Mouse (Mus musculus) natural killer cell, adult 2 months (primary cell): Measurements from ENCODE around the gene Nsun7.
"Not testable (repeated sequence)": the region's sequence is repeated elsewhere in the genome, so short reads cannot be mapped to it uniquely, and the experiment has no call there.

Source experiments
- DNase-seq, 2 experiments: peaks; one replicate each; pipeline ENCODE4 v3.0.0; 2022; ENCODE audit warnings: low spot score in 2 of 2

The Nsun7 gene

DNA sequence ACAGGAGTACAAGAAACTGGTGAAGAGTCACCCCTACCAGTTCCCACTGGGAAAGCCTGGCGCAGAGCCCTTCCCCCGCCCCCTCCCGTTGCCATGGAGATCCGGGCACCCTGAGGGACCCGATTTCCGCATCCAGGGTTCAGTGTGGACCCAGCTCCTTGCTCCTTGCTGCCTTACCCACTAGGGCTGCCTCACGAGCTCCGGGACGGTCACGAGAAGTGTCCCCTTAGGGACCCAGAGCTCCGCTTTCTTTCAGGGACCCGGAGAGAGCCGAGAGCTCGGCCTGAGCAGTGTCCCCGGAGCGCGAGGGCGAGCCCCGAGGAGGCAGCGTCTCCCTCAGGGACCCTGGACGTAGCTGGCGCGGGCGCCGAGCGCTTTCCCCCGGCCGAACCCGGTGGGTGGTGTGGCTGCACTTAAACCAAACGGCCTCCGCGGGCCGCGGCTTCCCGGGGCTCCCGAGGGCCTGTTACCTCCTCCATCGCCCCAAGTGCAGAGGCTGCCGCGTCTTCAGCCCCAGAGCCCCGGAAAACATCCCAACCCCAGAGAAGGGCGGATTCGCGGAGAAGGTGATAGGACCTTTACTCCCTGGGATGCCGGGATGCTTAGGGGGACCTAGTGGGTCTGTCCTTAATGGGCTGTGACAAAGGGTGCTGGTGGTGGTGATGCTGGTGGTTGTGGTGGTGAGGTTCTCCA, at the start of gene Nsun7:
Gene Nsun7 (plus strand): TSS at position 142 of the 693 bp plus-strand sequence.
- peak; percentile 1 to 17 for DNase-seq

DNA sequence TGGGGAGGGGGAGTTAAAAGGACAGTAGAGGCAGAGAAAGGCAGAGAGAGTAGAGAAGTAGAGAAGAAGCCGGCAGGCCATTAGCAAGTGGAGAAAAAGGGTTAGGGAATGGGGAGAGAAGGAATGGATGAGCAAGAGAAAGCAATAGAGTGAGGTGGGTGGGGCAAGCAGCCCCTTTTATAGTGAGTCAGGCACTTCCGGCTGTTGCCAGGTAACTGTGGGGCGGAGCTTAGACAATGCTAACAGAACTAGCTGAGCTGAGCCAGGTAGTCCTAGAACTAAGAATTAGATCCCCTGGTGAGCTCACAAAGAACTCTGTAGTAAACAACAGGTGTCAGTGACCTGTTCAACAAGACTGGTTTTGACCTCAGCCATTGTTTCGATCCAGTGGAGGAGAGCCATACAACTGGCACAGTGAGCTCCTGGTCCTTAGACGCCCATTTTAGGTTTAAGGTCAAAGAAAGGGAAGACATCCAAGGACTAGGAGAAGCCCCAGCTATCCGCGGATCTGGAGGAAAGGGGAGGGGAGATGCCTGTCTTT, 45.2 kb upstream of the Nsun7 start:
- no peak for DNase-seq

DNA sequence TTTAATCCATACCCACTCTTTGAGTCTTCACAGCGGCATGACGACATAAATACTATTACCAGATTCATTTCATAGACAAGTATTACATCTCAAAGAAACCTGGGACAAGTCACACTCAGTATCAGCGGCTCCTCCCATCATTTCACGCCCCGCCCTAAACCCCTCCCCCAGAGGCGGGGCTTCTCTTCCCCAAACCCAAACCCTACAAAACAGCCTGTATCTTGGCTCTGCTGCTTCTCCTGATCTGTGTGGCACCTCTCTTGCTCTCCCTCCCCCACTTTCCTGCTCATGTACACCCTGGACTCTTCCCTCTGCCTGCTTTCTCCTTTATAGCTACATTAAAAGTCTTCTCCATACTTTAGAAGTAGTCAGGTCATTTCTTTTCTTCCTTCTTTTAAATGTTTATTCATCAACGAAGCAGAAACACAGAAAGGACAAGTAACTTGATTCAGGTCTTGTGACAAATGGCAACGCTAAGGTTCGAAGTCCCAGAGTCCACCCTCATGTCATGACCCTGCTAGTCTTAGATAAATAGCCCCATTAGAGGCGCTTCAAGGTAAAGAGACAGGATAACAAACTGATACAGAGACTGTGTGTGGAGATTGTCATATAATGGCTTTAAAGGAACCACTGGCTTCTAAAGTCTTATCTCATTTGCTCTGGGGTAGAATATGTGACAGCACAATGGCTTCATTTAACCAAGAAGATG, 44.0 kb upstream of the Nsun7 start:
- DNase-seq: no peak

DNA sequence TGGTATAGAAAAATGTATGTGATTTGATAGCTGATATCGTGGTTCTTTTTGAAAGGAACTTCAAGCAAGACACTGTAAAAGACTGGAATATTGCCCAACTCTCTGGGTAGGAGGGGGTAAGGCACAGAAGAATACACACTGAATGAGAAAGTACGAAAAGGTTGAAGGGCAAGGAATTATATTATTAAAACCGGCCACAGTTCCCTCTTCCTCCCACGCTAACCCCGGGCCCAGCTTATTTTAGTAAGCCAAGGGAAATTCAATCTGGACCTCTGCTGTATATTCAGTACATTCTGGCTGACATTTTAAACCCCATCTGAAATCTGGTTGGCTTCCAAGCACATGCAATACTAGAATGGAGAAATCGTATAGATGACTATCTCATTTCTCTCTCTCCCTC, 40.0 kb upstream of the Nsun7 start:
- no peak for DNase-seq

DNA sequence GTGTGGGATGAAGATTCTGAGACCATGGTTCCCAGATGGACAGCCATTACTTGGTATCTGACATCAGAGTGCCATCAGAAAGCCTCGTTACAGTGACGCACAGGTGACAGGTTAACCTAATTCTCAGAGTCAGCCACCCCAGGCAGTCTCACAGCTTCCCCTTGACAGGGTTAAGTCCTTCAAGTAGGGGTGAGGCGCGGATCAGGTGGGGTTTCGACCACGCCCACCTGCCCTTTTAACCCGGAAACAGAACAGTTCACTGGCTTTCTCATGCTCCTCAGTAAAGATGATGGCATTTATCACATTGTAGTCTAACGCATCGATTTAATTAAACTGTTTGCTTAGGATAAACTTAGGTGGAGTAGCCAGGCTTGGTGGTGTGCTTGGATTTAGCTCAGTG, 39.1 kb upstream of the Nsun7 start:
- no peak for DNase-seq

DNA sequence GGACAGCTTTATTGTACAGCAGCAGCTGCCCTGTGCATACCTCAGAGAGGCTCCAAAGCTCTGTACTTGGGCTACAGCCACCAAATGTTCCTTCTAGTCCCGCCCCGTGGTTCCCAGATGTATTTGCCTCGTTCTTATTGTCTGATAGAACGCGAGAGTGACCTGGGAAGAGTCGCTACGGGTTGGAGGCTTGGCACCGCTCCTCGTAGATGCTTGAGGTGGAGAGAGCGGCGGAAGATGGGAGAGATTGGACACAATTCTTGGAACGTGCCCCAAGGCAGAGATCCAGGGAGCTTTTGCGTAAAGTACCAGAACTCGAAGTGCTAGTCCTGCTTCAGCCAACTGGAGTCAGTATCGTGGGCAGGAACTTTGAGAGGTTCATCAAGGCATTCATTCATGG, 36.8 kb upstream of the Nsun7 start:
- no peak for DNase-seq

DNA sequence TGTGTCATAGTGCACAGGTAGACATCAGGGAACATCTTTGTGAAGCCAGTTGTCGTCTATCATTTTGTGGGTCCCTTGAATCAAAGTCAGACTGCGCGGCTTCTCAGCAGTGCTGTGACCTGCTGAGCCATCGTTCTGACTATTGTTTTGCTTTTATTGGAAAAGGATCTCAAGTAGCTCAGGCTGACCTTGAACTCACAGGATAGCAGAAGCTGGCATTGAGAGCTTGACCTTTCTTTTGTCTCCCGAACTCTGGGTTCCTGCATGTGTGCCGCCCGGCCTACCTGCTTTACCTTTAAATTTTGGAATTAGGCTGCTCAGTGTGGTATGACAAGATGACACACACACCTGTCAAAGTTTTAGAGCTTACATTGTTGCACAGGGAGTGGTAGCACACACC, 33.2 kb upstream of the Nsun7 start:
- no peak for DNase-seq

DNA sequence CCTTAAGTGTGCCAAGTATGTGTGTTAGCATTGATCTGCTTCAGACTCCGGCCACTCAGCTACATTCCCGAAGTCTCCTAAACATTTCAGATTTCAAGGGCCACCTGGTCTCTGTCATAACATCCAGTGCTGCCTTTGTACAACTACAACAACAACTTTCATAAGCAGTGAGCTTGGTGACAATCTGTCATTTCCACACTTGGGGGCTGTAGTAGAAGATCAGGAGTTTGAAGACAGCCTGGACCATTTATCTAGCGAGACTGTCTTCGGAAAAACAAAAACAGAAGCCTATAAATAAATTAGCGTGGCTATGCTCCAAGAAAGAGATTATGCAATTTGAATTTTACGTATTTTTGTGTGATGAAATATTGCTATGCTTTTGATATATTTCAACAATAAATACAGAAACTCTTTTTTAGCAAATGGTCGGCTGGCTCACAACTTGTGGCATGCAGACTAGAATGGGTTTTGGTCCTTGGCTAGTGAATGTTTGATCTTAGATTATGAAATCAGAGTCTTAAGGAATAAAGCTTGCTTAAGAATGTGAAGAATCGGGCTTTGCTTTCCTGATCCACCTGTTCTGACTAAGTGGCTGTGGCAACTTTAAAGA, 27.9 kb upstream of the Nsun7 start:
- DNase-seq: no peak

GRCm38 (mm10) chr5:66232456-66232855, 27.2 kb upstream of the Nsun7 start:
- DNase-seq: no peak

DNA sequence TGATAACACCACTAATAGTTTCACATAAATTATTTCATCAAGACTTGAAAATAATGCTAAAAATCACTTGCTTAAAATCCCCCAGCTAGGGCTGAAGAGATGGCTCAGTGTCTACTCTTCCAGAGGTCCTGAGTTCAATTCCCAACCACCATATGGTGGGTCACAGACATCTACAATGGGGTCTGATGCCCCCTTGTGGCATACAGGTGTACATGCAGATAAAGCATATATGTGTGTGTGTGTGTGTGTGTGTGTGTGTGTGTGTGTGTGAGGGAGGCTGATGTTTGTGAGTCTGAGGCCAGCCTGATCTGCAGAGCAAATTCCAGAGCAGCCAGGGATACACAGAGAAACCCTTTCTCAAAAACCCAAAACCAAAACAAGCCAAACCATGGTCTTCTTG, 17.8 kb upstream of the Nsun7 start:
- peak; percentile 8 to 9 for DNase-seq

DNA sequence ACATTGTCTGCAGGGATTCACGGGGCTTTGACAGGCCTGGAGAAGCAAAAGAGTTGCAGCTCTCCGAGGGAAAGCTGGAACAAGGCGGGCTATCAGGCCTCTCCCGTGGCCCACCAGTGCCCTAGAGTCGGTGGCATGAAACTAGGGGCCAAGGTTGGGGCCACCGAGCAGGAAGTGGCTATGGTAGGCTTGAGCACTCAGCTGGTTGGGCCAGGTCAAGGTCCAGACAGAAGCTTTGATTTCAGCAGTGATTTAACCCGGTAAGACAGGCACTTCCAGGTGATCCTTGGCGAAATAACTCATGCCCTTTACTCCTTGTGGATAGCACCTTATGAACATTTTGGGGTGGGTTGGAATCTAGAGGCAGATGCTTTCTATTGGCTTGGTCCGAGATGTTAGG, 16.2 kb upstream of the Nsun7 start:
- DNase-seq: no peak

DNA sequence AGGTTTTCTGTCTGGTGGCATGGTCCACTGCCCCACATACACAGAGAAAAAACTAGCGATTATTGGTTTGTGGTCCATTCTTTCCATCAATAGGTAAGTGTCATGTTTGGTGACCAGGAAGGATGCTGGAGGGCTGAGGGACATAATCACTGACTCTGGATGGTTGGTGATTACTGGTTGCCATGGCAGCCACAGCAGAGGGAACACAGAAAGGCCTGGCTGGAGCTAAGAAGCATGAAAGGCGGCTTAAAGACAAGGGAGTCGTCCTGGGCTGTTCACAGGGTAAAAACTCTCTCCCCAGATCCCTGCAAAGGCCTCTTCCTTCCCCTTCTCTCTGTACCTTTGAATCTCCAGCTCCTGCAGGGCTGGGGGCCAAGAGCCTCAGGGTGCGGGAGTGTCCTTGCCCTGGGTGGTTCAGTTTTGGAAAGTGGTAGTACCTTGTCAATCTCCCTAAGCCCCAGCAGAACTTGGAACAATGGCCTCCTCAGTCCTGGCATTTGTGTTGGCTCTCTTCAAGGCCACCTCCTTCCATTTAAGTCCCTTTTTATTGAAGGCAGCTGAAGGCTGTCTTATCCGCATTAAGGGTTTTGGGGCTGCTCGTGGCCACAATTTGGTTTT, 15.5 kb upstream of the Nsun7 start:
- no peak for DNase-seq

- DNase-seq: no peak
Observed at GRCm38 (mm10) chr5:66245958-66246497, 13.7 kb upstream of the Nsun7 start.

GRCm38 (mm10) chr5:66253219-66253618, 6.5 kb upstream of the Nsun7 start:
- DNase-seq: no peak

GRCm38 (mm10) chr5:66255044-66255443, 4.7 kb upstream of the Nsun7 start:
- DNase-seq: no peak

DNA sequence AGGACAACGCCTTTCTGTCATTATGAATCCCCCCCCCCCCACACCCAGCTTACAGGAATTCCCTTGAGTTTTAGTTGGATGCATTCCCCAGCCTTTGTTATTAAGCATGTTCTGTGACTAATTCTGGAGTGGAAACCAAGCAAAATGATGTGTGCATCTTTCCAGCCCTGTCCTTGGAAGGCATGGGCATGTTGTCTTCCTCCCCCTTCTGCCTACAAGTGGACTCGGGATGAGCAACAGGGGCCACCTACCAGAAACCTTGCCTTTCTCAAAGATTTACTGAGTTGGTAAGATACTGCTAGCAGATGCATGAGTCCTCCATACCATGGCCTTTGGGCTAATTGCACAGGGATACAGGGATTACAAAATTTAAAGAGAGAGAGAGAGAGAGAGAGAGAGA, 697 bp upstream of the Nsun7 start:
- DNase-seq: no peak

- DNase-seq: not testable (repeated sequence)
Observed at GRCm38 (mm10) chr5:66259431-66259755, 304 bp upstream of the Nsun7 start.

DNA sequence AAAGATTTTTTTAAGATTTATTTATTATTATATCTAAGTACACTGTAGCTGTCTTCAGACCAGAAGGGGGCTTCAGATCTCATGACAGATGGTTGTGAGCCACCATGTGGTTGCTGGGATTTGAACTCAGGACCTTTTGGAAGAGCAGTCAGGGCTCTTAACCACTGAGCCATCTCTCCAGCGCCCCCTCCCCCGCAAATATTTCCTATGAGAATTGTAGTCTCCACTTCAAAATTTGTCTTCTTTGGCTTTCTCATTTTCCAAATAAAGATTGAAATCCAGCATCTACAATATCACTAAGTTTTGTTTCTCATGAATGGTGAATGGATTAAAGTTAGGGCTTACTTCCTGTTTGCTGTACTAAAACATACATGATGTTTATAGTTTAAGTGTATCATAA, 2.8 kb downstream of the Nsun7 start:
- DNase-seq: no peak

DNA sequence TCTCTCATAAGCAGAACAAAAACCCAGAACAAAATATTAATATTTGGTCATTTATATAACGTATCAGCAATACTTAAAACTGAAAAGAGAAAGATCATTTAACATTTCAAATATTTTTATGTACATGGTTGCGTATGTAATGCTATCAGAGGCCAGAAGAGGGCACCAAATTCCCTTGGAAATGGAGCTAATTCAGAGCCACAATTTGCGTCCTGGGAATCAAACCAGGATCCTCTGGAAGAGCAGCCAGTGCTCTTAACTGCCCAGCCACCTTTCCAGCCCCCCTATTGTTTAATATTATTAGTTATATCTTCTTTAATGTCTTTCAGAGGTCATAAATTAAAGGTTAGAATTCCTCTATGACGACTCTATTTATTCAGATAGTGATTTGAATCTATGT, 3.7 kb downstream of the Nsun7 start:
- DNase-seq: no peak

GRCm38 (mm10) chr5:66269616-66270015, 9.9 kb downstream of the Nsun7 start:
- no peak for DNase-seq

DNA sequence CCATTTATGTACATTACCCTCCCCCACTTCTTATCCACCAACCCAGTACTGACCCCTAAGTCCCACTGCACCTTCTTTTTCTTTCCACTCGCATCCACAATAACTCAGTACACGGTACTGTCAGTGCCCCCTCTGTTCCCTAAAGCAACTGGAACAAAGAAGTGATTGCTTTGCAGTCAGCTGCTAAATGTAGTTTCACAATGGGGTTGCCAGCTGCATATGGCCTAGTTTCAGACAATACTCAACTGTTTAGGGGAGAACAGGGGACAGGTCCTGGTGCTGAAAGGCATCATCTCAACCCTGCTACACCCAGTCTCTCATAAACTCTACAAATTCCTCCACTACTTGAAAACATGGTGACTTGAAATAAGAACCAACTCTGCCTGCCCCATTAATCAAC, 11.4 kb downstream of the Nsun7 start:
- no peak for DNase-seq

GRCm38 (mm10) chr5:66274417-66274816, 14.7 kb downstream of the Nsun7 start:
- no peak for DNase-seq
